Mouse (Mus musculus) midbrain, embryonic 16.5 days (tissue): ENCODE measurements around the gene Sh2b1. TPM values are rescaled to one million over a fixed set of nuclear protein-coding genes. Genes with fewer than 3 reads are reported as not detected.

Source experiments
- ATAC-seq: fragments of 200-750 bp; cut with Nextera tagmentation; 2 replicates; pipeline ENCODE4 v1.8.0; 2017; ENCODE audit warnings: moderate TSS enrichment
- H3K27ac ChIP-seq: fragments of 300-500 bp; sonication (generic); 2 replicates; pipeline ENCODE4 v1.5.1; 2014; ENCODE audit warnings: mild to moderate bottlenecking, low read length, mixed read lengths
- H3K27me3 ChIP-seq: fragments of 300-500 bp; sonication (generic); 2 replicates; pipeline ENCODE4 v1.6.1; 2014; ENCODE audit warnings: low read depth, low read length, mixed read lengths; ENCODE audit not compliant: control insufficient read depth, insufficient read depth
- H3K36me3 ChIP-seq: fragments of 300-500 bp; sonication (generic); 2 replicates; pipeline ENCODE4 v1.6.1; 2014; ENCODE audit warnings: mild to moderate bottlenecking, low read length, moderate library complexity, mixed read lengths; ENCODE audit not compliant: control insufficient read depth, insufficient read depth
- H3K4me1 ChIP-seq: fragments of 300-500 bp; sonication (generic); 2 replicates; pipeline ENCODE4 v1.6.1; 2014; ENCODE audit warnings: mild to moderate bottlenecking, low read length, mixed read lengths; ENCODE audit not compliant: control insufficient read depth, insufficient read depth
- H3K4me2 ChIP-seq: fragments of 300-500 bp; sonication (generic); 2 replicates; pipeline ENCODE4 v1.6.1; 2014; ENCODE audit warnings: mild to moderate bottlenecking, low read length, mixed read lengths
- H3K4me3 ChIP-seq: fragments of 300-500 bp; sonication (generic); 2 replicates; pipeline ENCODE4 v1.5.1; 2014; ENCODE audit warnings: low read depth, mild to moderate bottlenecking, low read length, moderate library complexity, mixed read lengths
- H3K9ac ChIP-seq: fragments of 300-500 bp; sonication (generic); 2 replicates; pipeline ENCODE4 v1.6.1; 2014; ENCODE audit warnings: low read depth, low read length, mixed read lengths
- H3K9me3 ChIP-seq: fragments of 300-500 bp; sonication (generic); replicated peaks from 2 replicates; pipeline ENCODE4 v1.6.1; 2014; ENCODE audit warnings: mild to moderate bottlenecking, low read length, mixed read lengths; ENCODE audit not compliant: control insufficient read depth, poor library complexity, severe bottlenecking
- WGBS: fragments of 180-500 bp; shearing (Covaris S2); extraction: QIAGEN DNeasy Blood & Tissue Kit; methylation state at CpG from one replicate; pipeline ENCODE4 v1.1.7; 2014; 5-methylcytosine and 5-hydroxymethylcytosine counted together
- polyA plus RNA-seq: library from polyadenylated mRNA; unstranded; fragments of >200 nt; fragmentation: Nextera tagmentation; extraction: Ambion mirVana; gene quantifications from 2 replicates; pipeline ENCODE4 v1.2.1, GENCODE M21; 2015

Sh2b1 gene
- polyA plus RNA-seq, 1 experiment from 2014 or later, result 76.8 TPM

DNA sequence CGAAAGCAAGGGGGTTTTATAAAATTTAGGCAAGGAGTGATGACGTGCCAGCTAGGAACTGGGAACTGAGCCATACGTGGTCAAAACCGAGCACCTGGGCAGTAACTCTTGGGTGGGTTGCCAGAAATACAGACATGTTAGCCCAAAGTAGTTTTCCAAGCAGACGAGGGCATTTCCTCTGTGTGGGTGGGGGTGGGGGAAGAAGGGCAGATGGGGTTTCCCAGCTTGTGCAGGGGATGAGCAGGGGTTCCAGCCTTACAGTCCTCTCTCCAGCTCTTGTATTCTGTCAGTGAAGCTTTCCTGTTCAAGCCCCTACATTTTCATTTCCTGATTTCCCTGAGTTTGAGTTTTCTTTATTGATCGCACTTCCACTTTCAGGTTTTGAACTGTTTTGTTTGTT is 51.1 kb downstream of the Sh2b1 start:
- H3K4me2 ChIP-seq, result no peak overlapping the region
- H3K27ac ChIP-seq, result no peak overlapping the region
- H3K36me3 ChIP-seq, result no peaks in the 10 kb centered on the region
- H3K9ac ChIP-seq, result no peak overlapping the region
- H3K9me3 ChIP-seq, result no peaks in the 10 kb centered on the region
- H3K4me1 ChIP-seq, result peaks cover 5% of the 10 kb centered on the region; the same call in 1 of the 2 replicates
- H3K4me3 ChIP-seq, result no peak overlapping the region
- 89% methylated on average over 6 of the region's 6 CpGs for WGBS
- H3K27me3 ChIP-seq, result no peaks in the 10 kb centered on the region
- no peak for ATAC-seq

DNA sequence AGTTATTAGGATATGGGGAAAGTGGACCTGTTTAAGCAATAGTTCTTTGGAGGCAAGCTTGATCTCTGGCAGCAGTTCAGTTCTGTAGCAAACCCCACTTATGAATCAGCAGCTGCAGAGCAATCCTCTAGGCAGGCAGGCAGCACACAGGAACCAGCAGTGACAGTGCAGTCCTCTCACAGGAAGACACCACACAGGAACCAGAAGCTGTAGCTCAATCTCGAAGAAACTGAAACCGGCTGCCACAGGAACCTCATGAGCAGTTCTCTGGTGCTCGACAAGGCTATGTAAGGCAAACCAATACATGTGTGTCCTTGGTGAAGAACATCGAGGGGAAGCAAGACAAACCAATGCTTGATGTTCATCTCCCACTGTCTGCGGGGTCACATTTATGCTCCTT is 53.5 kb downstream of the Sh2b1 start:
- no peaks in the 10 kb centered on the region for H3K9me3 ChIP-seq
- H3K36me3 ChIP-seq, result no peaks in the 10 kb centered on the region
- H3K4me1 ChIP-seq, result no peaks in the 10 kb centered on the region
- H3K27ac ChIP-seq, result no peak overlapping the region
- no peak overlapping the region for H3K4me2 ChIP-seq
- no peak for ATAC-seq
- WGBS, result 91% methylated on average over 5 of the region's 5 CpGs
- H3K4me3 ChIP-seq, result no peak overlapping the region
- H3K27me3 ChIP-seq, result no peaks in the 10 kb centered on the region
- H3K9ac ChIP-seq, result no peak overlapping the region

DNA sequence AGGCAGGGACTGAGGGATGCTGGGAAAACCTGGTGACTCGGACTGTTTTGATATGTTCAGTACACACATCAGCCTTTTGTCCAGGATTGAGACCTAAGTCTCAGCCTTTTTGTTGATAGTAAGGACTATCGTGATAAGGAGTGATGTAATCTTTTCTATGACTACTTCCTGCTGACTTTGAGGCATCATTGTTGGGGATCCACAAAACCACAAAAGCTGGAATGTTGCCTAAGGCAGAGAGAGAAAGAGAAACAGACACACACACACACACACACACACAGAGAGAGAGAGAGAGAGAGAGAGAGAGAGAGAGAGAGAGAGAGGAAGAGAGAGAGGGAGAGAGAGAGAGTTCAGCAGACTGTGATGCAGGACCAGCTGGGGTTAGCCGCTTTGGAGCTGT is 56.7 kb downstream of the Sh2b1 start:
- WGBS, result 69% methylated on average over 3 of the region's 3 CpGs
- no peak overlapping the region for H3K4me2 ChIP-seq
- no peak for ATAC-seq
- no peak overlapping the region for H3K4me3 ChIP-seq
- H3K27ac ChIP-seq, result no peak overlapping the region
- no peak overlapping the region for H3K9ac ChIP-seq
- no peaks in the 10 kb centered on the region for H3K36me3 ChIP-seq
- no peaks in the 10 kb centered on the region for H3K9me3 ChIP-seq
- no peaks in the 10 kb centered on the region for H3K4me1 ChIP-seq
- H3K27me3 ChIP-seq, result 0 out of 2 replicates have a peak, but pooled peaks cover 2% of the 10 kb centered on the region

DNA sequence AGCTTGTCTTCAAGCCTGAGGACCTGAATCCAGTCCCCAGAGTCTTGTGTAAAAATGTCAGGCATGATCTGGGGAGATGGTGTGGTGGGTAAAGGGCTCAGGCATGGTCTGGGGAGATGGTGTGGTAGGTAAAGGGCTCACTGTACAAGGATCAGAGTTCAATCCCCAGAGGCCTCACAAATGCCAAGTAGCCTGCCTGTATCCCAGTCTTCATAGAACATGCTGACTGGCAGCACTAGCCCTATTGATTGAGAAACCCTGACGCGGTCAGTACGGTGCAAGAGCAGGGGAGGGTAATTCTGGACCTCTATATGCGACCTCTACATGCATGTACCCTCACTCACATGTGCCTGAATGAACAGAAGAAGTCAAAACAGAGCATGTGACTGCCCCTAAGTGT is 57.6 kb downstream of the Sh2b1 start:
- no peak overlapping the region for H3K4me3 ChIP-seq
- no peaks in the 10 kb centered on the region for H3K9me3 ChIP-seq
- 75% methylated on average over 4 of the region's 4 CpGs for WGBS
- no peak overlapping the region for H3K9ac ChIP-seq
- H3K4me1 ChIP-seq, result no peaks in the 10 kb centered on the region
- 0 out of 2 replicates have a peak, but pooled peaks cover 2% of the 10 kb centered on the region for H3K27me3 ChIP-seq
- ATAC-seq, result no peak
- H3K27ac ChIP-seq, result no peak overlapping the region
- H3K4me2 ChIP-seq, result no peak overlapping the region
- no peaks in the 10 kb centered on the region for H3K36me3 ChIP-seq

DNA sequence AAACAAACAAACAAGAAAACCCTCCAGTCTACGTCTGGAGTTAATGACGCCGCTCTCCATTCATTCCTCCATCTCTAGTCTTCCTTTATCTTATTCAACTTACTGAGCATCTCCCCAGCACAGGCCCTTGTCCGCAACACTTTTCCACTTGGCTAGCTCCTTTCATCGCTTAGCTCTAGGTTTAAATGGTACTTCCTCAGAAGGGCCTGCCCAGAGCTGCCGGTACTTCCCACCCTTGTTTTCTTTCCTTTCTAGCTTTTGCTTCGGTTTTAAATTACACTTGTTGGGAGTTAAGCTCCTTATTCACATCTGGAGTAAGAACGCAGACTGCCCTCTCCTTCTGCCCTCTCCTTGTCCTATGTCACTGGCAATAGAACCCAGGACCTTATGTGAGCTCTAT is 58.2 kb downstream of the Sh2b1 start:
- Histone ChIP-seq H3K27ac (no peak overlapping the region), H3K27me3 (0 out of 2 replicates have a peak, but pooled peaks cover 2% of the 10 kb centered on the region), H3K9me3 (no peaks in the 10 kb centered on the region), H3K4me2 (no peak overlapping the region), H3K36me3 (no peaks in the 10 kb centered on the region), H3K4me1 (no peaks in the 10 kb centered on the region), H3K4me3 (no peak overlapping the region), H3K9ac (no peak overlapping the region)
- ATAC-seq, result no peak
- 8% methylated on average over 8 of the region's 8 CpGs for WGBS

Other genes starting within 250 kb of the Sh2b1 start
- gene Sbk1, start 202.8 kb downstream of the Sh2b1 start, polyA plus RNA-seq, result 233 and 251 TPM in 2 replicates
- gene Lat, start 105.9 kb downstream of the Sh2b1 start, polyA plus RNA-seq, result 0.87 and 1.3 TPM in 2 replicates
- 87.1 and 92.6 TPM in 2 replicates for gene Spns1, start 98.0 kb downstream of the Sh2b1 start, polyA plus RNA-seq
- gene Nfatc2ip, start 78.7 kb downstream of the Sh2b1 start, polyA plus RNA-seq, result 2.1 TPM in 2 replicates
- not detected in 2 replicates for gene Cd19, start 60.5 kb downstream of the Sh2b1 start, polyA plus RNA-seq
- gene Rabep2, start 46.7 kb downstream of the Sh2b1 start, polyA plus RNA-seq, result 22.9 and 23.8 TPM in 2 replicates
- 0.39 and 0.71 TPM in 2 replicates for gene Atp2a1, start 12.3 kb downstream of the Sh2b1 start, polyA plus RNA-seq
- gene Tufm, start 11.9 kb upstream of the Sh2b1 start, polyA plus RNA-seq, result 121 and 127 TPM in 2 replicates
- gene Atxn2l, start 28.0 kb upstream of the Sh2b1 start, polyA plus RNA-seq, result 66.9 and 68.8 TPM in 2 replicates
- gene Eif3c, start 91.0 kb upstream of the Sh2b1 start, polyA plus RNA-seq, result 177 and 184 TPM in 2 replicates
- 0.31 TPM in 2 replicates for gene Apobr, start 109.5 kb upstream of the Sh2b1 start, polyA plus RNA-seq
- 36.4 and 37.7 TPM in 2 replicates for gene Cln3, start 110.4 kb upstream of the Sh2b1 start, polyA plus RNA-seq
- not detected in 2 replicates for gene Il27, start 119.5 kb upstream of the Sh2b1 start, polyA plus RNA-seq
- 6.1 and 9.5 TPM in 2 replicates for gene Nupr1, start 155.4 kb upstream of the Sh2b1 start, polyA plus RNA-seq
- 50.1 and 56.9 TPM in 2 replicates for gene Sgf29, start 173.9 kb upstream of the Sh2b1 start, polyA plus RNA-seq
- gene Sult1a1, start 201.0 kb upstream of the Sh2b1 start, polyA plus RNA-seq, result 7.6 and 8.5 TPM in 2 replicates
- 113 and 120 TPM in 2 replicates for gene Bola2, start 220.0 kb upstream of the Sh2b1 start, polyA plus RNA-seq
- gene Slx1b, start 220.4 kb upstream of the Sh2b1 start, polyA plus RNA-seq, result 16.8 and 17.3 TPM in 2 replicates
- gene Coro1a, start 232.4 kb upstream of the Sh2b1 start, polyA plus RNA-seq, result 114 and 122 TPM in 2 replicates